Comparison of ENCODE assay signal across 9 mouse cellular contexts in genomic region chr9:12692329-12692728, GRCm38 (mm10).
DNase-seq lines count a peak whose midpoint lies in the region; ATAC-seq and TF ChIP-seq lines count a peak whose summit lies in the region.
"Had no signal": no experiment of that assay in that cellular context is flagged by ENCODE, and none has a peak within 500 bp of the region (broad histone marks: within the 10 kb centered on the region; RNA-seq: fewer than 3 reads in every experiment).

No protein-coding gene starts in this region.

- 47% methylated on average over 4 of the region's 4 CpGs for WGBS in lung, embryonic 14.5 days

- no peak overlapping the region for H3K4me2 ChIP-seq in lung, embryonic 14.5 days

- TF ChIP-seq CTCF in lung, embryonic 14.5 days (IDR thresholded peaks at IDR 0.05; ENCODE audit: low read depth) = peak; percentile 50; the same call in 1 of the 2 replicates

- ATAC-seq in lung, embryonic 14.5 days (ENCODE audit: insufficient read depth) = no peak
- no peak for ATAC-seq in inflammation-experienced regulatory T-cells, adult 6 months

- H3K9ac ChIP-seq in lung, embryonic 14.5 days = no peak overlapping the region

- no peaks in the 10 kb centered on the region for H3K36me3 ChIP-seq in lung, embryonic 14.5 days (ENCODE audit: insufficient read depth)

- H3K9me3 ChIP-seq in lung, embryonic 14.5 days (ENCODE audit: low read depth, low read length) = no peaks in the 10 kb centered on the region

- no peak overlapping the region for H3K27ac ChIP-seq in lung, embryonic 14.5 days (ENCODE audit: low read depth)

- no peaks in the 10 kb centered on the region for H3K4me1 ChIP-seq in lung, embryonic 14.5 days (ENCODE audit: insufficient read depth)

- H3K4me3 ChIP-seq in lung, embryonic 14.5 days (ENCODE audit: low read depth, low read length) = no peak overlapping the region

- H3K27me3 ChIP-seq in lung, embryonic 14.5 days (ENCODE audit: insufficient read depth, low read length) = no peaks in the 10 kb centered on the region

- peak; percentile 12 for DNase-seq in embryo, embryonic 10 days (ENCODE audit: low spot score)
- no peak for DNase-seq in embryo, embryonic 9.5 days (ENCODE audit: extremely low spot score)
- peak; percentile 18 for DNase-seq in lung, embryonic 14.5 days
- no peak for DNase-seq in lung, postnatal 25 days (ENCODE audit: low spot score)
- peak; percentile 0 for DNase-seq in c-Kit-negative CD71-positive TER-119-positive erythroid progenitor cells, embryonic 14.5 days (ENCODE audit: low read depth, low spot score)
- peak; percentile 9 for DNase-seq in retina, embryonic 14.5 days (ENCODE audit: low spot score)
- no peak for DNase-seq in thymus, postnatal 25 days
- DNase-seq: lung, adult 18-20 months had no signal

Comparison
In these comparisons a context has a peak if more than half of its experiments do, and no peak if none do; other contexts are left out.
1. DNase-seq: peak in embryo, embryonic 10 days (single experiment), lung, embryonic 14.5 days (single experiment), c-Kit-negative CD71-positive TER-119-positive erythroid progenitor cells, embryonic 14.5 days (single experiment) and retina, embryonic 14.5 days (single experiment); none in embryo, embryonic 9.5 days (single experiment), lung, postnatal 25 days (single experiment) and thymus, postnatal 25 days (single experiment).